Mouse (Mus musculus) liver, embryonic 11.5 days (tissue): Measurements from ENCODE around the gene Lyrm1. TPM values are rescaled to one million over a fixed set of nuclear protein-coding genes. Genes with fewer than 3 reads are reported as not detected.

Experiments used
- ATAC-seq: fragments of 200-750 bp; cut with Nextera tagmentation; replicated peaks from 2 replicates; pipeline ENCODE4 v1.8.0; 2017; ENCODE audit warnings: moderate number of reproducible peaks, mild to moderate bottlenecking, moderate TSS enrichment, moderate library complexity; ENCODE audit not compliant: low FRiP score
- DNase-seq: peaks from one replicate; pipeline ENCODE4 v3.0.0-alpha.2; 2017; ENCODE audit warnings: low spot score
- H3K27ac ChIP-seq: fragments of 300-500 bp; sonication (generic); 2 replicates; pipeline ENCODE4 v1.5.1; 2014; ENCODE audit warnings: mild to moderate bottlenecking, low read depth, low read length, control low read depth
- H3K27me3 ChIP-seq: fragments of 300-500 bp; sonication (generic); replicated peaks from 2 replicates; pipeline ENCODE4 v1.6.1; 2014; ENCODE audit warnings: low read length, mixed read lengths; ENCODE audit not compliant: control insufficient read depth, insufficient read depth
- H3K36me3 ChIP-seq: fragments of 300-500 bp; sonication (generic); 2 replicates; pipeline ENCODE4 v1.6.1; 2014; ENCODE audit warnings: mild to moderate bottlenecking, low read length, moderate library complexity, mixed read lengths; ENCODE audit not compliant: control insufficient read depth, insufficient read depth
- H3K4me1 ChIP-seq: fragments of 300-500 bp; sonication (generic); replicated peaks from 2 replicates; pipeline ENCODE4 v1.6.1; 2014; ENCODE audit warnings: low read length, mixed read lengths; ENCODE audit not compliant: control insufficient read depth, insufficient read depth
- H3K4me2 ChIP-seq: fragments of 300-500 bp; sonication (generic); 2 replicates; pipeline ENCODE4 v1.6.1; 2014; ENCODE audit warnings: mild to moderate bottlenecking, control low read depth, moderate library complexity
- H3K4me3 ChIP-seq: fragments of 300-500 bp; sonication (generic); 2 replicates; pipeline ENCODE4 v1.5.1; 2014; ENCODE audit warnings: low read depth, low read length, control low read depth
- H3K9ac ChIP-seq: fragments of 300-500 bp; sonication (generic); 2 replicates; pipeline ENCODE4 v1.6.1; 2014; ENCODE audit warnings: low read depth, low read length, control low read depth
- H3K9me3 ChIP-seq: fragments of 300-500 bp; sonication (generic); 2 replicates; pipeline ENCODE4 v1.6.1; 2016; ENCODE audit warnings: low read length, inconsistent platforms, mixed read lengths; ENCODE audit not compliant: control insufficient read depth
- WGBS: fragments of 180-500 bp; shearing (Covaris S2); extraction: QIAGEN DNeasy Blood & Tissue Kit; methylation state at CpG from one replicate; pipeline ENCODE4 v1.1.7; 2014; 5-methylcytosine and 5-hydroxymethylcytosine counted together
- polyA plus RNA-seq: library from polyadenylated mRNA; unstranded; fragments of >200 nt; fragmentation: Nextera tagmentation; extraction: Ambion mirVana; gene quantifications from 2 replicates; pipeline ENCODE4 v1.2.1, GENCODE M21; 2014

The Lyrm1 gene
- polyA plus RNA-seq, 1 experiment from 2014 or later = 4.6 TPM

DNA sequence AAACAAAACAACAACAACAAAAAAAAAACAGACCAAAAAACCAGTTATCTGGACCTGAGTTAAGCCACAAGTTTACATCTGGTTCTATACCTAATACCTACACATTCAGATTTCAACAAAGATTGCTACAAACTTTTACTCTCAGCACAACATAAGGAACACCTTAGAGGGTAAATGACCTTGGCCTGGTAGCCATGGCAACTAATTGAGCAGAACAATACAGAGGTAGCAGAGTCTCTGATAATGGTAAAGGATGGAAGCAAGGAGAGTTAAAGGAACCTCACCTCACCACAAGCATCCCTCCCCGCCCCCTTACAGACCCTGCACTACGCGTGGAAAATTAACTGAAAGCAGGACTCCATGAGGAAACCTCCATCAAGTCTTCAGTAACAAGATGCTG, 35.5 kb upstream of the Lyrm1 start:
- WGBS = 87% methylated on average over 3 of the region's 3 CpGs
- DNase-seq (no peak), ATAC-seq (no peak)
- Histone ChIP-seq H3K27ac (no peak overlapping the region), H3K9ac (no peak overlapping the region), H3K4me2 (no peak overlapping the region), H3K4me3 (no peak overlapping the region), H3K27me3 (no peaks in the 10 kb centered on the region), H3K9me3 (no peaks in the 10 kb centered on the region), H3K4me1 (peaks cover 20% of the 10 kb centered on the region), H3K36me3 (peaks cover 2% of the 10 kb centered on the region)

DNA sequence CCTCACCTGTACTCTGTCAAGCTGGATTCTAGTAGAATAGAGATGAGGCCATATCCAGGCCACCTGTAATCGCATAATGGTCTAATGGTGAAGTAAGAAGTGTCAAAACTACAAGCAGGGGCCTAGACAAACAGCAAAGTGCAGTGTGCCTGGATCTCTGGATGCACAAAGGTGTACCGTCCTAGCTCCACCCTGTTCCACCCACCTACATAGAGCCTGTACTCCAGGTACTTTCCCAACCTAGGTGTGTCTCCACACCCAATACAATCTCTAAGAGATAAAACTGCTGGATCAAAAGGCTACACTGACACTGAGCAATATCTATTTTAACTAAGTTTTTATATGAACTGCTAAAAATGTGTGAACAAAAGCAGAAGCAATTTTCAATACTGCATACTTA, 35.1 kb upstream of the Lyrm1 start:
- Histone ChIP-seq H3K9ac (no peak overlapping the region), H3K4me1 (peaks cover 20% of the 10 kb centered on the region), H3K4me3 (no peak overlapping the region), H3K36me3 (peaks cover 2% of the 10 kb centered on the region), H3K27me3 (no peaks in the 10 kb centered on the region), H3K9me3 (no peaks in the 10 kb centered on the region), H3K4me2 (no peak overlapping the region), H3K27ac (no peak overlapping the region)
- ATAC-seq (no peak), DNase-seq (no peak)
- 90% methylated on average over 2 of the region's 2 CpGs for WGBS

DNA sequence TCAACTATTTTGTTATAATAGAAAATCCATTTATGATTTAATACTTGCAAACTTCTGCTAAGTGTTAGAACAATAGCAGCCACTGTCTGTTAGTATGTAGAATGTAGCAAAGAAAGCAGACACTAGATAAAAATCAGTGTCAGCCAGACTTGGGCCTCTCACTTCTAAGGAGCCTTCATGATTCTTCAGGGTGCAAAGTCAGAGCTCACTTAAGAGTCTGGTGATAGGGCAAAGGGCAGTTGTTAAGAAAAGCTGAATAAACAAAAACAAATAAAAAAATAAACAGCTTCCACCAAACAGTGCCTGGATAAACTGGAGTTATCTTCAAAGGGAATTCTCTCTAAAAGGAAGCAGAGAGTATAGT, 34.7 kb upstream of the Lyrm1 start:
- H3K9me3 ChIP-seq = no peaks in the 10 kb centered on the region
- ATAC-seq (no peak), DNase-seq (no peak)
- no peaks in the 10 kb centered on the region for H3K27me3 ChIP-seq
- H3K36me3 ChIP-seq = peaks cover 2% of the 10 kb centered on the region
- no peak overlapping the region for H3K27ac ChIP-seq
- no peak overlapping the region for H3K9ac ChIP-seq
- H3K4me1 ChIP-seq = peaks cover 20% of the 10 kb centered on the region
- no peak overlapping the region for H3K4me2 ChIP-seq
- no peak overlapping the region for H3K4me3 ChIP-seq

DNA sequence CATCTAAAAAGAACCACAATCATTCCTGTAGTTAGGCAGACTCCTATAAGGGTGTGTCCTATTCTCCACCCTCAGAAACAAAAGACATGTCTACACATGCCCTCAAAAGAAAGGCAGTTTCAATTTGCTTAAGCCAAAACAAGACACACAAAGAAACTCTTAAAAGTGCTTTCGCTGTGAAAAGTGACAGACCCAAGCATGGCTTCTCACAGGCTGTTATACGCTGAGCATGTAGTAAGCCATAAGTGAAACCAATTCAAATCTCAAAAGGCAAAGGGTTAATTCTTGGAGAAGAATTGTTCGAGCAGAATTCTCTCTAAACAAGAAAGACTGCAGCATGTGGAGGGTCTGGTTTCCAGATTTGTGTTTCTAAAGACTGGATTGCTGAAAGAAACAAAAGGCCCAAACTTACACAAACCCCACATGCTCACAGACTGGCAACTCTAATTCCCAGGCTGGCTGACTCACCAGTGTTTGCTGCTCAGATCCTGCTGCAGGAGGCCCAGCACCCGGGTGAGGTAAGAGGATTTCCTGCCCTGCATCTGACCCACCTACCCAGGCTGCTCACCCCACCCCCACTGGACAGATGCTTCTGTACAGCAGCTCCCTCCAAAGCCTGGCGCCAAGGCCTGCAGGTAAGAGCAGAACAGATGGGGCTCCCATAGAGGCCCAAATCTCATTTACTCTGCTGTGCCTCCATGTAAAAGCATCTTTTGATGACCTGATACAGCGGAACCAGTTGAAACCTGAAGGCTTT, 34.1 kb upstream of the Lyrm1 start:
- H3K27me3 ChIP-seq = no peaks in the 10 kb centered on the region
- H3K4me1 ChIP-seq = peaks cover 20% of the 10 kb centered on the region
- H3K9me3 ChIP-seq = no peaks in the 10 kb centered on the region
- 0 out of 2 replicates have a peak overlapping the region, but pooled peaks have one; percentile 11 for H3K27ac ChIP-seq
- ATAC-seq (peak; percentile 55), DNase-seq (peak; percentile 37)
- H3K9ac ChIP-seq = no peak overlapping the region
- 48% methylated on average over 6 of the region's 6 CpGs for WGBS
- peaks cover 2% of the 10 kb centered on the region for H3K36me3 ChIP-seq
- H3K4me2 ChIP-seq = 0 out of 2 replicates have a peak overlapping the region, but pooled peaks have one; percentile 5
- H3K4me3 ChIP-seq = no peak overlapping the region

DNA sequence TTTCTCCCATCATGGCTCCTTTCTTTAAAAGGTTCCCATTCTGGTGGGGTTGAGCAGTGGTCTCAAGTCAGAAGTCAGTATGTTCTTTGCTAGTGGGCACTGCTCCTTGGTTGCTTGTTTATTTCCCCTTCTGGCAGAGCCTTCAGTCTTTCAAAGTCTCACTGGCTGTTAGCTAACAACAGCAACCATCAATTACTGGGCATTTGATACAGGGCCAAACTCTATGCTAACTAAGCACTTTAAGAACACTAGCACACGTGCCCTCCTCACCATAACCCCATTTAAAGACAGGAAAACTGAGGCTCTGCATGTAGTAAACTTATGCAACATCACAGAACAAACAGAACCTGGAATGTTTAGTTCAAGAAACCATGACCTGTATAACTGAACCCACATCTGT, 33.5 kb upstream of the Lyrm1 start:
- Histone ChIP-seq H3K9ac (no peak overlapping the region), H3K36me3 (peaks cover 2% of the 10 kb centered on the region), H3K4me1 (peaks cover 20% of the 10 kb centered on the region), H3K4me3 (no peak overlapping the region), H3K4me2 (no peak overlapping the region), H3K27me3 (no peaks in the 10 kb centered on the region), H3K27ac (0 out of 2 replicates have a peak overlapping the region, but pooled peaks have one; percentile 11), H3K9me3 (no peaks in the 10 kb centered on the region)
- ATAC-seq (no peak), DNase-seq (no peak)
- 57% methylated on average over 1 of the region's 1 CpGs for WGBS

DNA sequence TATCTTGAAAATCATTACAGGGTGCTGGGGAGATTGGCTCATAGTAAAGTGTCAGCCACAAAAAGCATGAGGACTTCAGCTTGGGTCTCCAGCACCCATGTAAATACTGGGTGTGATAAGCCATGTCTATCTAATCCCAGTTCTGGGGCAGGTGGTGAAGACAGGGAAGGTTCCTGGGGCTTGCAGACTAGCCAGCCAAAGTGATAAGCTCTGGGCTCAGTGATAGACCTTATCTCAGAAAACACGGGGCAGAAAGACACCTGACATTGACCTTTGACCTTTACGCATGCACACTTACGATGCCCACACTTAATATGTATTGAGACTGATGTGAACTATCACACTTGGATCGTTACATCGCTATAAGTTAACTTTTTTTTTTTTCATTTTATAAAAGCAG, 31.2 kb upstream of the Lyrm1 start:
- DNase-seq (no peak), ATAC-seq (peak; percentile 74)
- Histone ChIP-seq H3K27ac (no peak overlapping the region), H3K4me2 (no peak overlapping the region), H3K9ac (no peak overlapping the region), H3K4me1 (peaks cover 20% of the 10 kb centered on the region), H3K4me3 (no peak overlapping the region), H3K9me3 (no peaks in the 10 kb centered on the region), H3K36me3 (no peaks in the 10 kb centered on the region), H3K27me3 (no peaks in the 10 kb centered on the region)
- WGBS = 65% methylated on average over 5 of the region's 5 CpGs

DNA sequence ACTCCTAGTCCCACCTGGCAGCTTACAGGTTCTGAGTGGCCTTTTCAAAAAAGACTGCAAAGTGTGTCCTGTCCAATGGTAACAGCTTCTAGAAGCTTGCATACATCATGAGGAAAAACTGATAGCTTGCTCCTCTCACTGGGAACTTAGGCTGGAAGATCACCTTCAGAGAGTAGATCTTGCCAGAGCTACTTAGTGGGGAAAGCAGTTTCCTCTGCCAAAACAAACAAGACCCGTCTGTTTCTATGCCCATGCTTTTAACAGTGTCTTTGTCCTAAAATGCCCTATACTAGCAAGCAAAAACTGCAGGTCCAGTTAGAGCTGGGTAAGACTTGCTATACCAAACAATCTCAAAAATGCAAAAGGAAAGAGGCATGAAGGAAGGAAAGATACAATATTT, 29.5 kb upstream of the Lyrm1 start:
- H3K27ac ChIP-seq = no peak overlapping the region
- no peak overlapping the region for H3K4me3 ChIP-seq
- DNase-seq = no peak
- no peaks in the 10 kb centered on the region for H3K27me3 ChIP-seq
- no peaks in the 10 kb centered on the region for H3K36me3 ChIP-seq
- no peak overlapping the region for H3K9ac ChIP-seq
- no peaks in the 10 kb centered on the region for H3K9me3 ChIP-seq
- no peak overlapping the region for H3K4me2 ChIP-seq
- 76% methylated on average over 1 of the region's 1 CpGs for WGBS
- ATAC-seq = no peak
- H3K4me1 ChIP-seq = peaks cover 17% of the 10 kb centered on the region

DNA sequence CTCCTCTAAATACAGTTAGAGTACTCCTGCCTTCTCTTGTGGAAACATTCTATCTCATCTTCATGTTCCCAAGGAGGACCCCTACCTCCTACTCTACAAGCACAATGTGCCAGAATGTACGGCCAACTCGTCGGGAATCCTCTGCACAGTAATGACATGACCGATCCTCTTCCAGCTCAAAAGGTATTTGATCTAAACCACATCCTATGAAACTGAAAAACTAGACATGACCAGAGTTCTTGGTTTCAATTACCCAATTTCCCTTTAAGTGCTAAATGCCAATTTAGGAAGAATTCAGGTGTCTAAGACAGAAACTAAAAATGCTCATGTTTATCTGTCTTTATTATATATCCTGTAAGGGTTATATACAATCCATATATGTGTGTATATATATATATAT, 23.5 kb upstream of the Lyrm1 start:
- Histone ChIP-seq H3K27me3 (no peaks in the 10 kb centered on the region), H3K36me3 (no peaks in the 10 kb centered on the region), H3K4me3 (no peak overlapping the region), H3K9ac (no peak overlapping the region), H3K9me3 (no peaks in the 10 kb centered on the region), H3K4me2 (no peak overlapping the region), H3K27ac (no peak overlapping the region), H3K4me1 (no peaks in the 10 kb centered on the region)
- DNase-seq (no peak), ATAC-seq (no peak)
- 91% methylated on average over 4 of the region's 4 CpGs for WGBS

DNA sequence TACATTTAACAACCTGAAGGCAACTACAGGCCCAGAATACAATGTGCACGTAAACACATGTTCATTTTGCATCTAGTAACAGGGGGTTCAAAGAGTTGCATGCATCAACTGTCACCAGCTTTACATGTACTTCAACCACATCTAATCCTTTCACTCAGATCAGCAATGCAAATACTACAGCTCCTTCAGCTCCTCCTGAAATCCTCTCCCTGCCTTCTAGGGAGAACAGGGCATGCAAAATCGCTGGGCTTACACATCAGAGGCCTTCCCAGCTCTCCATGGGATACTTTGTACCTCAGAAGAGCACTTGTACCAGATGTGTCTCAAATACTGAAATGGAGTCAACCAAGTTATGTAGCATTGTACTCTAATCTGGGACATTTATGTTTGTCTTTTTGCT, 22.6 kb upstream of the Lyrm1 start:
- ATAC-seq (no peak), DNase-seq (no peak)
- no peaks in the 10 kb centered on the region for H3K9me3 ChIP-seq
- H3K36me3 ChIP-seq = no peaks in the 10 kb centered on the region
- no peak overlapping the region for H3K9ac ChIP-seq
- H3K4me2 ChIP-seq = no peak overlapping the region
- no peak overlapping the region for H3K27ac ChIP-seq
- WGBS = 60% methylated on average over 2 of the region's 2 CpGs
- H3K4me1 ChIP-seq = no peaks in the 10 kb centered on the region
- H3K27me3 ChIP-seq = no peaks in the 10 kb centered on the region
- no peak overlapping the region for H3K4me3 ChIP-seq
